Mouse (Mus musculus): Measurements from ENCODE around the gene Pomgnt2. TPM values are rescaled to one million over a fixed set of nuclear protein-coding genes. Genes with fewer than 3 reads are reported as not detected.
A peak's percentile ranks its signal among the peaks of the same experiment; 100 is the strongest.

The Pomgnt2 gene
- 6.6 and 7.3 TPM in 2 replicates for polyA plus RNA-seq (2015; fragmentation: Nextera tagmentation; extraction: Ambion mirVana)

- H3K36me3 ChIP-seq (ENCODE audit: control insufficient read depth, insufficient read depth, low read length) = no peaks in the 10 kb centered on the region
- no peak for DNase-seq (ENCODE audit: low spot score)
- H3K4me1 ChIP-seq (replicated peaks; ENCODE audit: control insufficient read depth, insufficient read depth) = no peaks in the 10 kb centered on the region
- no peaks in the 10 kb centered on the region for H3K9me3 ChIP-seq (ENCODE audit: control insufficient read depth, low read length)
- TF ChIP-seq EP300 (optimal IDR thresholded peaks at IDR 0.05) (no peak), CTCF (IDR thresholded peaks at IDR 0.05; ENCODE audit: low read depth) (no peak)
- H3K4me3 ChIP-seq (ENCODE audit: low read depth, low read length) = peak within 1 kb of the TSS; percentile 82
- no peaks in the 10 kb centered on the region for H3K27me3 ChIP-seq (ENCODE audit: control insufficient read depth, insufficient read depth, low read length)
- no peak for ATAC-seq (ENCODE audit: low FRiP score, low TSS enrichment)
- peak within 1 kb of the TSS; percentile 83; the same call in 1 of the 2 replicates for H3K9ac ChIP-seq (ENCODE audit: low read length)
- no peak within 1 kb of the TSS for H3K27ac ChIP-seq (replicated peaks)
- peak within 1 kb of the TSS; percentile 99; the same call in 1 of the 2 replicates for H3K4me2 ChIP-seq (replicated peaks; ENCODE audit: low read depth)
Observed at GRCm38 (mm10) chr9:121997010-121997409, at the start of gene Pomgnt2. TSS of gene Pomgnt2 (minus strand) at chr9:121997110.

GRCm38 (mm10) chr9:122039848-122040247 is 42.9 kb upstream of the Pomgnt2 start:
- no peaks in the 10 kb centered on the region for H3K4me1 ChIP-seq (replicated peaks; ENCODE audit: control insufficient read depth, insufficient read depth)
- no peaks in the 10 kb centered on the region for H3K9me3 ChIP-seq (ENCODE audit: control insufficient read depth, low read length)
- no peak overlapping the region for H3K4me2 ChIP-seq (replicated peaks; ENCODE audit: low read depth)
- H3K27me3 ChIP-seq (ENCODE audit: control insufficient read depth, insufficient read depth, low read length) = no peaks in the 10 kb centered on the region
- H3K9ac ChIP-seq (ENCODE audit: low read length) = no peak overlapping the region
- TF ChIP-seq EP300 (optimal IDR thresholded peaks at IDR 0.05) (no peak), CTCF (IDR thresholded peaks at IDR 0.05; ENCODE audit: low read depth) (no peak)
- ATAC-seq (ENCODE audit: low FRiP score, low TSS enrichment) (no peak), DNase-seq (ENCODE audit: low spot score) (no peak)
- H3K4me3 ChIP-seq (ENCODE audit: low read depth, low read length) = no peak overlapping the region
- H3K36me3 ChIP-seq (ENCODE audit: control insufficient read depth, insufficient read depth, low read length) = no peaks in the 10 kb centered on the region
- whole genome bisulfite sequencing = 62% methylated on average over 4 of the region's 4 CpGs
- H3K27ac ChIP-seq (replicated peaks) = no peak overlapping the region

- H3K36me3 ChIP-seq (ENCODE audit: control insufficient read depth, insufficient read depth, low read length) = no peaks in the 10 kb centered on the region
- H3K4me3 ChIP-seq (ENCODE audit: low read depth, low read length) = no peak overlapping the region
- DNase-seq (ENCODE audit: low spot score) (no peak), ATAC-seq (ENCODE audit: low FRiP score, low TSS enrichment) (no peak)
- H3K4me1 ChIP-seq (replicated peaks; ENCODE audit: control insufficient read depth, insufficient read depth) = no peaks in the 10 kb centered on the region
- no peak overlapping the region for H3K4me2 ChIP-seq (replicated peaks; ENCODE audit: low read depth)
- no peaks in the 10 kb centered on the region for H3K9me3 ChIP-seq (ENCODE audit: control insufficient read depth, low read length)
- no peak overlapping the region for H3K27ac ChIP-seq (replicated peaks)
- no peaks in the 10 kb centered on the region for H3K27me3 ChIP-seq (ENCODE audit: control insufficient read depth, insufficient read depth, low read length)
- WGBS = 72% methylated on average over 1 of the region's 1 CpGs
- no peak overlapping the region for H3K9ac ChIP-seq (ENCODE audit: low read length)
- TF ChIP-seq EP300 (optimal IDR thresholded peaks at IDR 0.05) (no peak), CTCF (IDR thresholded peaks at IDR 0.05; ENCODE audit: low read depth) (no peak)
Observed at GRCm38 (mm10) chr9:122038631-122039030, 41.7 kb upstream of the Pomgnt2 start.

- Histone ChIP-seq H3K27me3 (ENCODE audit: control insufficient read depth, insufficient read depth, low read length) (no peaks in the 10 kb centered on the region), H3K9ac (ENCODE audit: low read length) (no peak overlapping the region), H3K4me2 (replicated peaks; ENCODE audit: low read depth) (no peak overlapping the region), H3K36me3 (ENCODE audit: control insufficient read depth, insufficient read depth, low read length) (no peaks in the 10 kb centered on the region), H3K4me3 (ENCODE audit: low read depth, low read length) (no peak overlapping the region), H3K27ac (replicated peaks) (no peak overlapping the region), H3K4me1 (replicated peaks; ENCODE audit: control insufficient read depth, insufficient read depth) (no peaks in the 10 kb centered on the region), H3K9me3 (ENCODE audit: control insufficient read depth, low read length) (no peaks in the 10 kb centered on the region)
- TF ChIP-seq EP300 (optimal IDR thresholded peaks at IDR 0.05) = no peak
- no peak for TF ChIP-seq CTCF (IDR thresholded peaks at IDR 0.05; ENCODE audit: low read depth)
- ATAC-seq (ENCODE audit: low FRiP score, low TSS enrichment) (no peak), DNase-seq (ENCODE audit: low spot score) (no peak)
- WGBS = 60% methylated on average over 4 of the region's 4 CpGs
Observed at GRCm38 (mm10) chr9:122036496-122037054, 39.7 kb upstream of the Pomgnt2 start.

DNA sequence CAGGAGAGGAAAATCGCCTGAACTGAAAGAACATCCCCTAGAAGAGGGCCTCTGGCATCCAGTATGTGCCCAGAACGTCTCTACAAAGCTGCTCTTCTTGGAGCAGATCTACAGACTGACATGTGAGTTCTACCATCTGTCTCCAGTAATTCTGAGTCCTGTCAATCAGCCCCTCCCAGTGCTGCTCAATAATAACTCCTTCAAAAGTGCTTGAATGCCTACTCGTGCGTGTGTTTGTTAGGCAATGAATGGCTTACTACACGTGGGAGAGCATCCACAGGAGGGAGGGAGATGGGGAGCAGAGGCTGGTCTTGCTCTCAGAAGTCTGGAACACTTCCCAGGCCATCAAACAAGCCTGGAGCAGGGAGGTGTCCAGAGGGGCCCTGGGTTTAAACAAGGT is 38.9 kb upstream of the Pomgnt2 start:
- H3K36me3 ChIP-seq (ENCODE audit: control insufficient read depth, insufficient read depth, low read length) = no peaks in the 10 kb centered on the region
- no peak overlapping the region for H3K4me3 ChIP-seq (ENCODE audit: low read depth, low read length)
- no peaks in the 10 kb centered on the region for H3K9me3 ChIP-seq (ENCODE audit: control insufficient read depth, low read length)
- DNase-seq (ENCODE audit: low spot score) (no peak), ATAC-seq (ENCODE audit: low FRiP score, low TSS enrichment) (no peak)
- WGBS = 24% methylated on average over 5 of the region's 5 CpGs
- H3K27me3 ChIP-seq (ENCODE audit: control insufficient read depth, insufficient read depth, low read length) = no peaks in the 10 kb centered on the region
- H3K9ac ChIP-seq (ENCODE audit: low read length) = no peak overlapping the region
- H3K4me1 ChIP-seq (replicated peaks; ENCODE audit: control insufficient read depth, insufficient read depth) = no peaks in the 10 kb centered on the region
- H3K27ac ChIP-seq (replicated peaks) = no peak overlapping the region
- H3K4me2 ChIP-seq (replicated peaks; ENCODE audit: low read depth) = no peak overlapping the region
- TF ChIP-seq EP300 (optimal IDR thresholded peaks at IDR 0.05) = no peak
- TF ChIP-seq CTCF (IDR thresholded peaks at IDR 0.05; ENCODE audit: low read depth) = no peak

GRCm38 (mm10) chr9:122034949-122035348 is 38.0 kb upstream of the Pomgnt2 start:
- TF ChIP-seq CTCF (IDR thresholded peaks at IDR 0.05; ENCODE audit: low read depth) (no peak), EP300 (optimal IDR thresholded peaks at IDR 0.05) (no peak)
- 93% methylated on average over 1 of the region's 1 CpGs for WGBS

More at GRCm38 (mm10) chr9:122034949-122035348, 38.0 kb upstream of the Pomgnt2 start:
- DNase-seq (ENCODE audit: low spot score) (no peak), ATAC-seq (ENCODE audit: low FRiP score, low TSS enrichment) (no peak)
- Histone ChIP-seq H3K4me2 (replicated peaks; ENCODE audit: low read depth) (no peak overlapping the region), H3K4me1 (replicated peaks; ENCODE audit: control insufficient read depth, insufficient read depth) (no peaks in the 10 kb centered on the region), H3K9me3 (ENCODE audit: control insufficient read depth, low read length) (no peaks in the 10 kb centered on the region), H3K9ac (ENCODE audit: low read length) (no peak overlapping the region), H3K27ac (replicated peaks) (no peak overlapping the region), H3K4me3 (ENCODE audit: low read depth, low read length) (no peak overlapping the region), H3K27me3 (ENCODE audit: control insufficient read depth, insufficient read depth, low read length) (no peaks in the 10 kb centered on the region), H3K36me3 (ENCODE audit: control insufficient read depth, insufficient read depth, low read length) (no peaks in the 10 kb centered on the region)
